Mouse (Mus musculus): Measurements from ENCODE around the gene Tln1. TPM values are rescaled to one million over a fixed set of nuclear protein-coding genes. Genes with fewer than 3 reads are reported as not detected.

Gene Tln1
- polyA plus RNA-seq, 1 experiment from 2014 or later: 34.2 TPM

- Histone ChIP-seq H3K27me3 (ENCODE audit: insufficient read depth, low read length) (no peaks in the 10 kb centered on the region), H3K9me3 (ENCODE audit: low read length) (no peaks in the 10 kb centered on the region), H3K4me3 (ENCODE audit: low read depth, low read length) (no peak overlapping the region), H3K27ac (ENCODE audit: low read depth) (no peak overlapping the region), H3K9ac (replicated peaks) (no peak overlapping the region), H3K4me2 (ENCODE audit: low read depth, low read length) (no peak overlapping the region), H3K4me1 (ENCODE audit: insufficient read depth) (peaks cover 2% of the 10 kb centered on the region; the same call in 1 of the 2 replicates), H3K36me3 (replicated peaks; ENCODE audit: insufficient read depth, low read length) (peaks cover 78% of the 10 kb centered on the region)
- DNase-seq: no peak
- 62% methylated on average over 6 of the region's 6 CpGs for WGBS (ENCODE audit: insufficient replicate concordance)
- TF ChIP-seq CTCF (IDR thresholded peaks at IDR 0.05; ENCODE audit: low read depth) (no peak), EP300 (IDR thresholded peaks at IDR 0.05; ENCODE audit: low read depth) (no peak)
- no peak for ATAC-seq
Observed at GRCm38 (mm10) chr4:43571395-43572045, 9.0 kb upstream of the Tln1 start.

GRCm38 (mm10) chr4:43567140-43567539 is 4.6 kb upstream of the Tln1 start:
- H3K9me3 ChIP-seq (ENCODE audit: low read length): no peaks in the 10 kb centered on the region
- TF ChIP-seq EP300 (IDR thresholded peaks at IDR 0.05; ENCODE audit: low read depth) (no peak), CTCF (IDR thresholded peaks at IDR 0.05; ENCODE audit: low read depth) (no peak)
- H3K9ac ChIP-seq (replicated peaks): no peak overlapping the region
- no peaks in the 10 kb centered on the region for H3K27me3 ChIP-seq (ENCODE audit: insufficient read depth, low read length)
- DNase-seq: no peak
- no peak for ATAC-seq
- no peak overlapping the region for H3K27ac ChIP-seq (ENCODE audit: low read depth)
- H3K4me1 ChIP-seq (ENCODE audit: insufficient read depth): peaks cover 13% of the 10 kb centered on the region
- WGBS (ENCODE audit: insufficient replicate concordance): 89% methylated on average over 9 of the region's 9 CpGs
- no peak overlapping the region for H3K4me3 ChIP-seq (ENCODE audit: low read depth, low read length)
- H3K4me2 ChIP-seq (ENCODE audit: low read depth, low read length): no peak overlapping the region
- H3K36me3 ChIP-seq (replicated peaks; ENCODE audit: insufficient read depth, low read length): peaks cover 72% of the 10 kb centered on the region

- ATAC-seq: no peak
- H3K36me3 ChIP-seq (replicated peaks; ENCODE audit: insufficient read depth, low read length): peaks cover 47% of the 10 kb centered on the region
- no peak overlapping the region for H3K27ac ChIP-seq (ENCODE audit: low read depth)
- H3K4me3 ChIP-seq (ENCODE audit: low read depth, low read length): no peak overlapping the region
- H3K9ac ChIP-seq (replicated peaks): no peak overlapping the region; the same call in 1 of the 2 replicates
- no peaks in the 10 kb centered on the region for H3K9me3 ChIP-seq (ENCODE audit: low read length)
- 45% methylated on average over 2 of the region's 2 CpGs for WGBS (ENCODE audit: insufficient replicate concordance)
- peak overlapping the region; percentile 95; the same call in 1 of the 2 replicates for H3K4me2 ChIP-seq (ENCODE audit: low read depth, low read length)
- no peaks in the 10 kb centered on the region for H3K27me3 ChIP-seq (ENCODE audit: insufficient read depth, low read length)
- TF ChIP-seq EP300 (IDR thresholded peaks at IDR 0.05; ENCODE audit: low read depth): no peak
- TF ChIP-seq CTCF (IDR thresholded peaks at IDR 0.05; ENCODE audit: low read depth): no peak
- peaks cover 31% of the 10 kb centered on the region for H3K4me1 ChIP-seq (ENCODE audit: insufficient read depth)
- DNase-seq: no peak
Observed at GRCm38 (mm10) chr4:43564231-43564630, 1.7 kb upstream of the Tln1 start.

GRCm38 (mm10) chr4:43563601-43563875 is 1.0 kb upstream of the Tln1 start:
- H3K9me3 ChIP-seq (ENCODE audit: low read length): no peaks in the 10 kb centered on the region
- DNase-seq (no peak), ATAC-seq (no peak)
- peak overlapping the region; percentile 99; the same call in 1 of the 2 replicates for H3K27ac ChIP-seq (ENCODE audit: low read depth)
- peak overlapping the region; percentile 95 for H3K4me2 ChIP-seq (ENCODE audit: low read depth, low read length)
- 47% methylated on average over 4 of the region's 4 CpGs for WGBS (ENCODE audit: insufficient replicate concordance)
- no peaks in the 10 kb centered on the region for H3K27me3 ChIP-seq (ENCODE audit: insufficient read depth, low read length)
- peaks cover 42% of the 10 kb centered on the region for H3K36me3 ChIP-seq (replicated peaks; ENCODE audit: insufficient read depth, low read length)
- peak overlapping the region; percentile 89 for H3K9ac ChIP-seq (replicated peaks)
- no peak for TF ChIP-seq CTCF (IDR thresholded peaks at IDR 0.05; ENCODE audit: low read depth)
- no peak for TF ChIP-seq EP300 (IDR thresholded peaks at IDR 0.05; ENCODE audit: low read depth)
- H3K4me3 ChIP-seq (ENCODE audit: low read depth, low read length): peak overlapping the region; percentile 75
- H3K4me1 ChIP-seq (ENCODE audit: insufficient read depth): peaks cover 38% of the 10 kb centered on the region

GRCm38 (mm10) chr4:43562769-43563600 is 494 bp upstream of the Tln1 start:
- no peaks in the 10 kb centered on the region for H3K27me3 ChIP-seq (ENCODE audit: insufficient read depth, low read length)
- H3K36me3 ChIP-seq (replicated peaks; ENCODE audit: insufficient read depth, low read length): peaks cover 37% of the 10 kb centered on the region
- TF ChIP-seq EP300 (IDR thresholded peaks at IDR 0.05; ENCODE audit: low read depth): no peak
- no peak for TF ChIP-seq CTCF (IDR thresholded peaks at IDR 0.05; ENCODE audit: low read depth)
- H3K4me2 ChIP-seq (ENCODE audit: low read depth, low read length): peak overlapping the region; percentile 95
- peak overlapping the region; percentile 99 for H3K27ac ChIP-seq (ENCODE audit: low read depth)
- ATAC-seq (no peak), DNase-seq (no peak)
- 3% methylated on average over 22 of the region's 22 CpGs for WGBS (ENCODE audit: insufficient replicate concordance)
- peaks cover 43% of the 10 kb centered on the region for H3K4me1 ChIP-seq (ENCODE audit: insufficient read depth)
- peak overlapping the region; percentile 89 for H3K9ac ChIP-seq (replicated peaks)
- H3K9me3 ChIP-seq (ENCODE audit: low read length): no peaks in the 10 kb centered on the region
- peak overlapping the region; percentile 75 for H3K4me3 ChIP-seq (ENCODE audit: low read depth, low read length)

- ATAC-seq (no peak), DNase-seq (no peak)
- H3K9me3 ChIP-seq (ENCODE audit: low read length): no peaks in the 10 kb centered on the region
- 1% methylated on average over 16 of the region's 16 CpGs for WGBS (ENCODE audit: insufficient replicate concordance)
- H3K36me3 ChIP-seq (replicated peaks; ENCODE audit: insufficient read depth, low read length): peaks cover 32% of the 10 kb centered on the region
- H3K27ac ChIP-seq (ENCODE audit: low read depth): peak overlapping the region; percentile 99
- no peaks in the 10 kb centered on the region for H3K27me3 ChIP-seq (ENCODE audit: insufficient read depth, low read length)
- H3K4me2 ChIP-seq (ENCODE audit: low read depth, low read length): peak overlapping the region; percentile 95
- H3K9ac ChIP-seq (replicated peaks): peak overlapping the region; percentile 89
- peak overlapping the region; percentile 75 for H3K4me3 ChIP-seq (ENCODE audit: low read depth, low read length)
- H3K4me1 ChIP-seq (ENCODE audit: insufficient read depth): peaks cover 49% of the 10 kb centered on the region
- TF ChIP-seq CTCF (IDR thresholded peaks at IDR 0.05; ENCODE audit: low read depth) (no peak), EP300 (IDR thresholded peaks at IDR 0.05; ENCODE audit: low read depth) (no peak)
Observed at GRCm38 (mm10) chr4:43561436-43561996, 975 bp downstream of the Tln1 start.
